Mouse (Mus musculus) spleen, embryonic (tissue): Measurements from ENCODE around the gene Strn3.
"Not testable (repeated sequence)": the region's sequence is repeated elsewhere in the genome, so short reads cannot be mapped to it uniquely, and the experiment has no call there.

Experiments
- CTCF ChIA-PET: fragments of 350-600 bp; sonication (Branson Sonifier 250); formaldehyde crosslinking; loops from one replicate; lab custom pipeline; 2022; lab: Charles Lee

Gene Strn3

DNA sequence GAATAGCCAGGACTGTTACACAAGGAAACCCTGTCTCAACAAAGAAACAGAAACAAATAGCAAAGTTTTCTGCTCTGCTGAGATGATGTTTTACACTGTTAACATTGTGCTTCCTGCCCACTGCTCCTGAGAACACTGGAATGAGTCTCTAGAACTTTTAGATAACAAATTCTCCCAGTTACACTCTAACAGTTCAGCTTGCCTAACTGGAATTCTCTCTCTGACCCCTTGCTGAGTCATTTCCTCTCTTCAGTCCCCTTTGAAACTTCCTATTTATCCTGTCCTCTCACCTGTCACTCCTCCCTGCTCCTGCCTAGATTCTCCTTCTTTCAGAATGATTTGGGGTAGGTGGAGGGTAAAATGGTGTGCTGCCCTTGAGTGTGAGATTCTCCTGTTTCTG lies 2.4 kb upstream of the Strn3 start:
- CTCF ChIA-PET, result no interaction called here

- CTCF ChIA-PET, result no interaction called here
These were observed 1.7 kb upstream of the Strn3 start for GRCm38 (mm10) chr12:51693419-51693818.

DNA sequence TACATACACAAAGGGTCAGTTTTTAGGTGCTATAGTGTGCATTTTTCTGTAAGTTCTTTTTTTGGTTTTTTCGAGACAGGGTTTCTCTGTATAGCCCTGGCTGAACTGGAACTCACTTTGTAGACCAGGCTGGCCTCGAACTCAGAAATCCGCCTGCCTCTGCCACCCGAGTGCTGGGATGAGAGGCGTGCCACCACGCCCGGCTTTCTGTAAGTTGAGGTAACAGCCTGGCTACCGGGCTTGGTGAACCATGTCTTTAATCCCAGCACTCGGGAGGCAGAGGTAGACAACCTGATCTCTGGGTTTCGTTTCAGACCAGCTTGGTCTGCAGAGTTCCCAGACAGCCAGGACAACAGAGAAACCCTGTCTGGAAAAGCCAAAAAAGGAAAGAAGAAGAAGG lies 1.2 kb upstream of the Strn3 start:
- CTCF ChIA-PET, result not testable (repeated sequence)

DNA sequence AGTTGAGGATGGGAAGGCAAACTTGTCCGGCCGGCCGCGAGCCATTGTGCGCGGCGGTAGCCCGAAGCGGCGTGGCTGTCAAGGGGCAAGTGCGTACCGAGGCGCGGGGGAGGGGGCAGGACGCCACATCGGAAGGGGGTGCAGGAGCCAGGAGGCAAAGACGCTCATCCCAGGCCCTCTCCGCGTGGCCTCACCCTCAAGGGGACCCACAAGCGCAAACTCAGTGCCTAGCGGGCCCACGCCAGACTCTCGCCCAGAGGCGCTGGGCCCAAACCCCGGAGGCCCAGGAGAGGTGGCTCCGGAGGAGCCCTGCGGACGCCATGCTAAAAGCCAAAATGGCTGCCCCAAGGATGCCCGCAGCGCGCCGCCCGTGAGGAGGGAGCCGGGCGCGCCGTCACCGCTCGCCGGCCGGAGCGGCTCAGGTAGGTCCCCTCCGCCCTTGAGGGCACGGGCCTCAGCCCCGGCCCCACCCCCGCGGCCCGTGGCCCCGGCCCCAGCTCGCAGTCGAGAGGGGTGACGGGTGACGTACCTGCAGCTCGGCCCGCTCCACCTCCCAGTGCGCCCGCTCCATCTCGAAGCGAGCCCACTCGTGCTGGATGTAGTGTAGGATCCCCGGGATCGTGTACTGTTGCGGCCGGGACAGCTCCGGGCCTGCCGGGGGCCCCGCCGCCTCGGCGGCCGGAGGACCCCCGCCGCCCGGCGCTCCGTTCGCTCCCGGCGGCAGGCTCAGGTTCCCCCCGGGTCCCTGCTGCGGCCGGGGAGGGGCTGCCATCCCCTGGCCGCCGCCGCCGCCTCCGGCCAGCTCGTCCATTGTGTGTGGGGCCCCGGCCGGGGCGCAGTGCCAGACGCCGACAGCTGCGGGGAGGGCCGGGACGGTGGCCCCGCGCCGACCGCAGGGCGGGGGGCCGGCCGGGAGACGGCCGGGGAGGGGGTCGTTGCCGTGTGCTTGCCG lies 528 bp downstream of the Strn3 start, which contains the start of gene Ap4s1:
Ap4s1 (plus strand) TSS at position 141 of the 952 bp plus-strand sequence.
- CTCF ChIA-PET, result no interaction called here

DNA sequence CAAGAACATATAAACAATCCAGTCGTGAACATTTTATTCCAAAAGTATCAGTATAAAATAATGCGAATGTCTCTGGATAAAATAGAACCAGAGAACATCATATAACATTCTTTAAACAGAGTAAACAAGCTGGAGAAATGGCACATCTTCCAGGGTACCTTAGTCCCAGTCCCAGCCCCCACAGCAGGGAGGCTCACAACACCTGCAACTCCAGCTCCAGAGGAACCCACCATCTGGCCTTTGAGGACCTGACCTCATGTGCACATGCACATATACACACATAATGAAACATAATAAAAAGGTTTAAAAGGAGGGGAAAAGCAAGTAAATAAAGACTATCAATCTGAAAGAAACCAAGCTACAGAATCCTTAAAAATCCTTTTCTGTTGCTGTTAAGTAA lies 3.2 kb downstream of the Strn3 start:
- CTCF ChIA-PET, result no interaction called here

- CTCF ChIA-PET, result no interaction called here
These were observed 12.9 kb downstream of the Strn3 start for GRCm38 (mm10) chr12:51678844-51679243.

- CTCF ChIA-PET, result interaction anchor here (0.7 kb wide), 1 partner anchor 17 kb away, joined by 3 read pairs; no protein-coding TSS in a partner anchor
These were observed 15.3 kb downstream of the Strn3 start for GRCm38 (mm10) chr12:51676442-51676841.

GRCm38 (mm10) chr12:51673270-51673669 lies 18.4 kb downstream of the Strn3 start:
- CTCF ChIA-PET, result no interaction called here

DNA sequence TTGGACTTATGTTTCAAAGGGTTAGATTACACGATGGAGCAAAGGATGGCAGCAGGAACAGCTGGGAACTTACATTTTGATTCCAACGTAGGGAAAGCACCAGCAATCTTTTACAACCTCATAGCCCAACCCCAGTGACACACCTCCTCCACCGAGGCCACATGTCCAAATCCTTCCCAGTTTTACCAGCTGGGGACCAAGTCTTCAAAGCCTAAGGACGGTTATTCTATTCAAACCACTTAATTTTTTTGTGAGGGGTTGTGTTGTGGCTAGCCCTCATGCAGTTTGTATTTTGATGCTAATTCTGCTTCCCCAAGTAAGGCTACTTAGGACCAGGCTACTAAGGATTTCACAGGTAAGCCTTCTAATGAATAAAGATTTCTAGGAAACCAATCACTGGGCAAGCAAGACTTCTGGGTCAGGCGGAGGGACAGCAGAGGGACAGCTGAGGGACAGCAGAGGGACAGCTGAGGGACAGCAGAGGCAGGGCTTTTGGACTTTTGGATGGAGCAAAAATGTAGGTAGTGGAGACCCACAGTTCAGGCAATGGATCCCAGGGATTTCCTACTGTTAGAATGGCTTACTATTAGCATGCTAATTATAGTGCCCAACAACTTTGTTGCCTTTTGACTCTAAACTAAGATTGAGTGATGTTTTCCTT lies 20.3 kb downstream of the Strn3 start:
- CTCF ChIA-PET, result no interaction called here

GRCm38 (mm10) chr12:51666708-51667430 lies 24.8 kb downstream of the Strn3 start:
- CTCF ChIA-PET, result no interaction called here

DNA sequence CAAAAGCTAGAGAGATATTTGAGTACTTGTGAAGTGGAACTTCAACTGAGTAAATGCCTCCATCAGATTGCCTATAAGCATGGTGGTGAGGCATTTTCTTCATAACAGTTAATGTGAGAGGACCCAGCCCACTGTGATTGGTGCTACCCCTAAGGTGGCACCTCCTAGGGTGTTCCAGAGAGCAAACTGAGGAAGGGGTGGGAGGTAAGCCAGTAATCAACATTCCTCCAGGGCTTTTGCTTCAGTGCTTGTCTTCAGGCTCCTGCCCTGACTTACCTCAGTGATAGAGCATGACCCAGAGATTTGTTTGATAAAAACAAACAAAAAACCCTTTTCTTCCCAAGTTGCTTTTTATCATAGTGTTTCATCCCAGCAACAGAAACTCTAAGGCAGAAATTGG lies 27.8 kb downstream of the Strn3 start:
- CTCF ChIA-PET, result no interaction called here

DNA sequence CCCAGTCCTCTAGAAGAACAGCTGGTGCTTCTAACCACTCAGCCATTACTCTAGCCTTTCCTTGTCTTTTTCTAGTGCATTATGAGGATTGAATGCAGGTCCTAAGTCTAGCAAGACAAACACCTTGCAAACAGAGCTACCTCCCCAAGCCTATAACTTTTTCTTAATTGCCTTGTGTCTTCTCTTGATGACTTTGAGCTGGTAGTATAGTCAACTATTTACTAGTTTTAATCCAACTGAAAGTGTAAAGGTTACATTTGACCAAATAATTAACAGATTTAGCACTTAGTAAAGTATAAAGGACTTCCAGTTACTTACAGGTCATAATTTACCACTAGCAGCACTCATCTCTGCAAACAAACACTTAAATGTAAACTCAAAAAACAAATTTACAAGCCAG lies 28.7 kb downstream of the Strn3 start:
- CTCF ChIA-PET, result no interaction called here

GRCm38 (mm10) chr12:51655944-51656465 lies 35.7 kb downstream of the Strn3 start:
- CTCF ChIA-PET, result no interaction called here

- CTCF ChIA-PET, result not testable (repeated sequence)
These were observed 42.3 kb downstream of the Strn3 start for GRCm38 (mm10) chr12:51649401-51649800.

DNA sequence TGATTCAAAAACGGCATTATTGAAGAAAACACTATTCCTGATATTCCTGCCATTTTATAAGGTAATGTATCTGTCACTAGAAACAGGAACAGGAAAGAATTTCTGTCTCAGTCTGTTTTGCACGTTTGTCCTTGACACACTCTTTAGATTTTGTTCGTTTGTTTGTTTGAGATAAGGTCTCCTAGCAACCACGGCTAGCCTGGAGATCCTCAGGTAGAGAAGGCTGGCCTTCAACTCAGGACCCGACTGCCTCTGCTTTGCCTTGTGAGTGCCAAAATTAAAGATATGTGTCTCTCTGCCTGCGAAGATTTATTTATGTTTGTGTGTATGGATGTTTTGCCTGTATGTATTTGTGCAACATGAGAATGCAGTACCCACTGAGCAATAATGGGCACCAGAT lies 49.8 kb downstream of the Strn3 start:
- CTCF ChIA-PET, result no interaction called here

GRCm38 (mm10) chr12:51636689-51637470 lies 54.8 kb downstream of the Strn3 start:
- CTCF ChIA-PET, result interaction anchor here (0.6 kb wide), 1 partner anchor 185 kb away, joined by 8 read pairs; no protein-coding TSS in a partner anchor

- CTCF ChIA-PET, result no interaction called here
These were observed 55.4 kb downstream of the Strn3 start for GRCm38 (mm10) chr12:51636260-51636659.

GRCm38 (mm10) chr12:51633481-51633880 lies 58.2 kb downstream of the Strn3 start:
- CTCF ChIA-PET, result interaction anchor here (0.5 kb wide), 1 partner anchor 121 kb away, joined by 12 read pairs; no protein-coding TSS in a partner anchor

GRCm38 (mm10) chr12:51623366-51623694 lies 68.4 kb downstream of the Strn3 start:
- CTCF ChIA-PET, result no interaction called here

DNA sequence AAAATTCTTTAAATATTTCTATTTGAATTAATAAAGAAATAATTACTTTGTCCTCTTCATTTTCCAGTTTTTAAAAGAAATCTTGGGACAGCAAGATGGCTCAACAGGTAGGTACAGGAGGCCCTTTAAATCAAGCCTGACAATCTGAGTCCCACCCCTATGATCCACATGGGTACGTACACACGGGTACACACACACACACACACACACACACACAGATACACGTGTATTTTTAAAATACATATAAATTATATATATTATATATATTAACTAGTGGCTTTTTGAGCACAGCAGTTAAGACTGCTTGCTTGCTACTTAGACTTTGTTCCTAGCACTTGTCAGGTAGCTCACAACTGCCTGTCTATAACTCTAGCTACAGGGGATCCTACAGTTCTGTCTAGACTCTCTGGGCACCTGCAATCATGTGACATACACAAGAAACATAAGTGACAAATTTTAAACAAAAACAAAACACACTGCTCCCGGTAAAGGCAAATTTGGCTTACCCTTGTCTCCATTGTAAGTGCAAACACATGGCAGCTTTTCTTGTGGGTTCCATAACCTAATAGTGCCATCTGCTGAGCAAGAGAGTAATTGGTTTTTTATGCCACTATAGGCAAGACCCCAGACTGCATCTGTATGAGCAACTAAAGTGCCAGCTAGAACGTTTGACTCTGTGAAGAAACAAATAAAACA lies 68.9 kb downstream of the Strn3 start:
- CTCF ChIA-PET, result no interaction called here
